Mouse (Mus musculus): Measurements from ENCODE around the gene Polh. TPM values are rescaled to one million over a fixed set of nuclear protein-coding genes. Genes with fewer than 3 reads are reported as not detected.

Gene Polh
- polyA plus RNA-seq, 1 experiment from 2014 or later: 15.6 TPM

MicroRNAs within 50 kb of the gene (microRNA counts, 519-probe panel; counts per million panel counts)
- not detected for microRNA mmu-miR-693-3p
- not detected for microRNA mmu-miR-693-5p

Small RNA genes lying within 50 kb of the gene (microRNA-seq; reads per million reads assigned to microRNA genes)
- 0.63 reads per million for gene Mir693

Other genes starting within 250 kb of the Polh start
- gene Vegfa, start 170.3 kb downstream of the Polh start, polyA plus RNA-seq (2014; fragmentation: Nextera tagmentation; extraction: Ambion mirVana): 8.2 and 10.1 TPM in 2 replicates
- 149 and 164 TPM in 2 replicates for gene Mrps18a, start 91.7 kb downstream of the Polh start, polyA plus RNA-seq (2014; fragmentation: Nextera tagmentation; extraction: Ambion mirVana)
- gene Rsph9, start 58.4 kb downstream of the Polh start, polyA plus RNA-seq (2014; fragmentation: Nextera tagmentation; extraction: Ambion mirVana): 14.4 and 14.8 TPM in 2 replicates
- gene Mad2l1bp, start 49.1 kb downstream of the Polh start, polyA plus RNA-seq (2014; fragmentation: Nextera tagmentation; extraction: Ambion mirVana): 34.2 and 34.6 TPM in 2 replicates
- 35.6 and 36.0 TPM in 2 replicates for gene Gtpbp2, start 41.6 kb downstream of the Polh start, polyA plus RNA-seq (2014; fragmentation: Nextera tagmentation; extraction: Ambion mirVana)
- gene Xpo5, start 137 bp upstream of the Polh start, polyA plus RNA-seq (2014; fragmentation: Nextera tagmentation; extraction: Ambion mirVana): 36.6 and 61.5 TPM in 2 replicates
- gene Polr1c, start 45.4 kb upstream of the Polh start, polyA plus RNA-seq (2014; fragmentation: Nextera tagmentation; extraction: Ambion mirVana): 114 and 120 TPM in 2 replicates
- gene Yipf3, start 45.4 kb upstream of the Polh start, polyA plus RNA-seq (2014; fragmentation: Nextera tagmentation; extraction: Ambion mirVana): 102 and 106 TPM in 2 replicates
- gene Lrrc73, start 50.9 kb upstream of the Polh start, polyA plus RNA-seq (2014; fragmentation: Nextera tagmentation; extraction: Ambion mirVana): 0.54 and 0.92 TPM in 2 replicates
- 38.5 and 39.4 TPM in 2 replicates for gene Tjap1, start 80.4 kb upstream of the Polh start, polyA plus RNA-seq (2014; fragmentation: Nextera tagmentation; extraction: Ambion mirVana)
- gene Dlk2, start 94.8 kb upstream of the Polh start, polyA plus RNA-seq (2014; fragmentation: Nextera tagmentation; extraction: Ambion mirVana): not detected in 2 replicates
- 3.5 and 4.6 TPM in 2 replicates for gene Abcc10, start 125.7 kb upstream of the Polh start, polyA plus RNA-seq (2014; fragmentation: Nextera tagmentation; extraction: Ambion mirVana)
- 12.1 and 18.3 TPM in 2 replicates for gene Zfp318, start 181.1 kb upstream of the Polh start, polyA plus RNA-seq (2014; fragmentation: Nextera tagmentation; extraction: Ambion mirVana)
- gene Crip3, start 226.3 kb upstream of the Polh start, polyA plus RNA-seq (2014; fragmentation: Nextera tagmentation; extraction: Ambion mirVana): 0.38 and 0.60 TPM in 2 replicates
- gene Slc22a7, start 235.8 kb upstream of the Polh start, polyA plus RNA-seq (2014; fragmentation: Nextera tagmentation; extraction: Ambion mirVana): not detected in 2 replicates

All from kidney, embryonic 14.5 days (tissue).